Mouse (Mus musculus) embryonic facial prominence, embryonic 15.5 days (tissue): ENCODE results near the gene Col6a2. TPM values are rescaled to one million over a fixed set of nuclear protein-coding genes. Genes with fewer than 3 reads are reported as not detected.

Experiments used
- ATAC-seq: fragments of 200-750 bp; cut with Nextera tagmentation; 2 replicates; pipeline ENCODE4 v1.8.0; 2017; ENCODE audit warnings: low read depth, moderate TSS enrichment; ENCODE audit not compliant: insufficient number of reproducible peaks, low FRiP score, low TSS enrichment
- H3K27ac ChIP-seq: fragments of 300-500 bp; sonication (generic); replicated peaks from 2 replicates; pipeline ENCODE4 v1.5.1; 2015; ENCODE audit warnings: mild to moderate bottlenecking, inconsistent platforms
- H3K27me3 ChIP-seq: fragments of 300-500 bp; sonication (generic); 2 replicates; pipeline ENCODE4 v1.6.1; 2015; ENCODE audit warnings: inconsistent platforms
- H3K36me3 ChIP-seq: fragments of 300-500 bp; sonication (generic); 2 replicates; pipeline ENCODE4 v1.6.1; 2015; ENCODE audit warnings: mild to moderate bottlenecking, inconsistent platforms
- H3K4me1 ChIP-seq: fragments of 300-500 bp; sonication (generic); 2 replicates; pipeline ENCODE4 v1.6.1; 2015; ENCODE audit warnings: inconsistent platforms
- H3K4me2 ChIP-seq: fragments of 300-500 bp; sonication (generic); replicated peaks from 2 replicates; pipeline ENCODE4 v1.6.1; 2015; ENCODE audit warnings: mild to moderate bottlenecking, inconsistent platforms
- H3K4me3 ChIP-seq: fragments of 300-500 bp; sonication (generic); replicated peaks from 2 replicates; pipeline ENCODE4 v1.5.1; 2015; ENCODE audit warnings: mild to moderate bottlenecking, inconsistent platforms
- H3K9ac ChIP-seq: fragments of 300-500 bp; sonication (generic); 2 replicates; pipeline ENCODE4 v1.6.1; 2015; ENCODE audit warnings: inconsistent platforms
- H3K9me3 ChIP-seq: fragments of 300-500 bp; sonication (generic); replicated peaks from 2 replicates; pipeline ENCODE4 v1.6.1; 2016; ENCODE audit warnings: inconsistent platforms
- WGBS: fragments of 180-500 bp; shearing (Covaris S2); methylation state at CpG from one replicate; pipeline ENCODE4 v1.1.7; 2015; 5-methylcytosine and 5-hydroxymethylcytosine counted together
- polyA plus RNA-seq: library from polyadenylated mRNA; unstranded; fragments of >200 nt; fragmentation: Nextera tagmentation; extraction: Ambion mirVana; gene quantifications from 2 replicates; pipeline ENCODE4 v1.2.1, GENCODE M21; 2015

Col6a2 gene
- polyA plus RNA-seq, 1 experiment from 2014 or later, result 390 TPM

GRCm38 (mm10) chr10:76586190-76586589 is 37.2 kb downstream of the Col6a2 start:
- H3K36me3 ChIP-seq, result no peaks in the 10 kb centered on the region
- no peak overlapping the region for H3K4me3 ChIP-seq
- H3K27me3 ChIP-seq, result peaks cover 3% of the 10 kb centered on the region; the same call in 1 of the 2 replicates
- ATAC-seq, result no peak
- 0 out of 2 replicates have a peak, but pooled peaks cover 6% of the 10 kb centered on the region for H3K4me1 ChIP-seq
- no peak overlapping the region for H3K9ac ChIP-seq
- WGBS, result 46% methylated on average over 1 of the region's 1 CpGs
- no peaks in the 10 kb centered on the region for H3K9me3 ChIP-seq
- H3K27ac ChIP-seq, result no peak overlapping the region
- H3K4me2 ChIP-seq, result no peak overlapping the region

GRCm38 (mm10) chr10:76584138-76584537 is 39.3 kb downstream of the Col6a2 start:
- Histone ChIP-seq H3K27ac (no peak overlapping the region), H3K27me3 (peaks cover 3% of the 10 kb centered on the region; the same call in 1 of the 2 replicates), H3K4me3 (0 out of 2 replicates have a peak overlapping the region, but pooled peaks have one; percentile 11), H3K9me3 (no peaks in the 10 kb centered on the region), H3K4me2 (peak overlapping the region; percentile 40), H3K36me3 (no peaks in the 10 kb centered on the region), H3K9ac (no peak overlapping the region), H3K4me1 (0 out of 2 replicates have a peak, but pooled peaks cover 6% of the 10 kb centered on the region)
- no peak for ATAC-seq
- WGBS, result 19% methylated on average over 10 of the region's 10 CpGs

GRCm38 (mm10) chr10:76576920-76577319 is 46.5 kb downstream of the Col6a2 start:
- H3K4me2 ChIP-seq, result no peak overlapping the region
- H3K27me3 ChIP-seq, result no peaks in the 10 kb centered on the region
- 68% methylated on average over 7 of the region's 7 CpGs for WGBS
- no peak for ATAC-seq
- H3K4me3 ChIP-seq, result no peak overlapping the region
- H3K9me3 ChIP-seq, result no peaks in the 10 kb centered on the region
- H3K36me3 ChIP-seq, result no peaks in the 10 kb centered on the region
- no peak overlapping the region for H3K9ac ChIP-seq
- H3K4me1 ChIP-seq, result no peaks in the 10 kb centered on the region
- no peak overlapping the region for H3K27ac ChIP-seq

GRCm38 (mm10) chr10:76575374-76575773 is 48.1 kb downstream of the Col6a2 start, which contains the start of gene Ftcd:
Ftcd (plus strand) TSS chr10:76575648.
- Histone ChIP-seq H3K36me3 (no peaks in the 10 kb centered on the region), H3K9me3 (no peaks in the 10 kb centered on the region), H3K4me1 (no peaks in the 10 kb centered on the region), H3K27ac (no peak within 1 kb of the TSS), H3K4me2 (no peak within 1 kb of the TSS), H3K4me3 (no peak within 1 kb of the TSS), H3K27me3 (no peaks in the 10 kb centered on the region), H3K9ac (no peak within 1 kb of the TSS)
- 82% methylated on average over 3 of the region's 3 CpGs for WGBS
- no peak for ATAC-seq

- H3K9me3 ChIP-seq, result no peaks in the 10 kb centered on the region
- no peak overlapping the region for H3K4me2 ChIP-seq
- 76% methylated on average over 3 of the region's 3 CpGs for WGBS
- H3K27me3 ChIP-seq, result no peaks in the 10 kb centered on the region
- no peak overlapping the region for H3K27ac ChIP-seq
- no peak overlapping the region for H3K4me3 ChIP-seq
- no peak overlapping the region for H3K9ac ChIP-seq
- H3K4me1 ChIP-seq, result no peaks in the 10 kb centered on the region
- ATAC-seq, result no peak
- no peaks in the 10 kb centered on the region for H3K36me3 ChIP-seq
Observed at GRCm38 (mm10) chr10:76572151-76572550, 51.3 kb downstream of the Col6a2 start.

- no peaks in the 10 kb centered on the region for H3K9me3 ChIP-seq
- H3K36me3 ChIP-seq, result no peaks in the 10 kb centered on the region
- no peak overlapping the region for H3K27ac ChIP-seq
- no peak for ATAC-seq
- no peaks in the 10 kb centered on the region for H3K4me1 ChIP-seq
- WGBS, result 57% methylated on average over 2 of the region's 2 CpGs
- H3K4me2 ChIP-seq, result no peak overlapping the region
- no peak overlapping the region for H3K4me3 ChIP-seq
- no peaks in the 10 kb centered on the region for H3K27me3 ChIP-seq
- H3K9ac ChIP-seq, result no peak overlapping the region
Observed at GRCm38 (mm10) chr10:76571070-76571469, 52.4 kb downstream of the Col6a2 start.

GRCm38 (mm10) chr10:76569996-76570685 is 53.3 kb downstream of the Col6a2 start:
- Histone ChIP-seq H3K4me1 (no peaks in the 10 kb centered on the region), H3K9ac (no peak overlapping the region), H3K36me3 (no peaks in the 10 kb centered on the region), H3K4me2 (no peak overlapping the region), H3K27ac (no peak overlapping the region), H3K9me3 (no peaks in the 10 kb centered on the region), H3K4me3 (no peak overlapping the region), H3K27me3 (no peaks in the 10 kb centered on the region)
- WGBS, result 87% methylated on average over 22 of the region's 22 CpGs
- no peak for ATAC-seq

- ATAC-seq, result no peak
Observed at GRCm38 (mm10) chr10:76561972-76562371, 61.5 kb downstream of the Col6a2 start, which contains the start of gene Spatc1l. Spatc1l (plus strand) TSS chr10:76562272.

GRCm38 (mm10) chr10:76554061-76554460 is 69.4 kb downstream of the Col6a2 start:
- peaks cover 56% of the 10 kb centered on the region for H3K36me3 ChIP-seq
- no peak overlapping the region for H3K4me2 ChIP-seq
- no peak overlapping the region for H3K9ac ChIP-seq
- no peaks in the 10 kb centered on the region for H3K27me3 ChIP-seq
- no peaks in the 10 kb centered on the region for H3K9me3 ChIP-seq
- no peak overlapping the region for H3K27ac ChIP-seq
- WGBS, result 81% methylated on average over 5 of the region's 5 CpGs
- no peak overlapping the region for H3K4me3 ChIP-seq
- no peaks in the 10 kb centered on the region for H3K4me1 ChIP-seq
- no peak for ATAC-seq

More at GRCm38 (mm10) chr10:76561972-76562371, 61.5 kb downstream of the Col6a2 start, which contains the start of gene Spatc1l:
- no peaks in the 10 kb centered on the region for H3K36me3 ChIP-seq
- no peaks in the 10 kb centered on the region for H3K4me1 ChIP-seq
- no peaks in the 10 kb centered on the region for H3K9me3 ChIP-seq
- 86% methylated on average over 10 of the region's 10 CpGs for WGBS
- H3K27me3 ChIP-seq, result no peaks in the 10 kb centered on the region
- H3K9ac ChIP-seq, result no peak within 1 kb of the TSS
- no peak within 1 kb of the TSS for H3K4me3 ChIP-seq
- no peak within 1 kb of the TSS for H3K27ac ChIP-seq
- H3K4me2 ChIP-seq, result no peak within 1 kb of the TSS

- Histone ChIP-seq H3K9ac (no peak overlapping the region), H3K4me1 (no peaks in the 10 kb centered on the region), H3K4me2 (no peak overlapping the region), H3K27ac (no peak overlapping the region), H3K4me3 (no peak overlapping the region), H3K36me3 (peaks cover 81% of the 10 kb centered on the region), H3K9me3 (no peaks in the 10 kb centered on the region), H3K27me3 (no peaks in the 10 kb centered on the region)
- 70% methylated on average over 3 of the region's 3 CpGs for WGBS
- ATAC-seq, result no peak
Observed at GRCm38 (mm10) chr10:76551556-76551955, 71.9 kb downstream of the Col6a2 start.

GRCm38 (mm10) chr10:76550458-76550857 is 73.0 kb downstream of the Col6a2 start:
- 88% methylated on average over 5 of the region's 5 CpGs for WGBS
- peaks cover 92% of the 10 kb centered on the region for H3K36me3 ChIP-seq

GRCm38 (mm10) chr10:76548218-76548617 is 75.2 kb downstream of the Col6a2 start:
- WGBS, result 89% methylated on average over 8 of the region's 8 CpGs
- Histone ChIP-seq H3K27ac (no peak overlapping the region), H3K4me2 (no peak overlapping the region), H3K27me3 (no peaks in the 10 kb centered on the region), H3K4me3 (no peak overlapping the region), H3K4me1 (no peaks in the 10 kb centered on the region), H3K9me3 (no peaks in the 10 kb centered on the region), H3K9ac (no peak overlapping the region), H3K36me3 (peaks cover 99% of the 10 kb centered on the region)
- no peak for ATAC-seq

More at GRCm38 (mm10) chr10:76550458-76550857, 73.0 kb downstream of the Col6a2 start:
- H3K27ac ChIP-seq, result no peak overlapping the region
- no peaks in the 10 kb centered on the region for H3K4me1 ChIP-seq
- H3K9ac ChIP-seq, result no peak overlapping the region
- no peaks in the 10 kb centered on the region for H3K27me3 ChIP-seq
- no peak overlapping the region for H3K4me2 ChIP-seq
- H3K9me3 ChIP-seq, result no peaks in the 10 kb centered on the region
- no peak overlapping the region for H3K4me3 ChIP-seq
- ATAC-seq, result no peak
